Mouse (Mus musculus) olfactory bulb, adult 2 months (tissue): ENCODE data around the gene Fbxo33.

Experiments used
- CTCF ChIP-seq: fragments of 200-500 bp; IDR thresholded peaks from 2 replicates; pipeline ENCODE4 v1.5.1; 2012; ENCODE audit warnings: low read depth, mild to moderate bottlenecking, low read length, moderate library complexity; ENCODE audit not compliant: insufficient read depth
- POLR2A ChIP-seq: fragments of 200-500 bp; IDR thresholded peaks from 2 replicates; pipeline ENCODE4 v1.6.1; 2012; ENCODE audit warnings: mild to moderate bottlenecking, low read depth, low read length, moderate library complexity; ENCODE audit not compliant: insufficient read depth

DNA sequence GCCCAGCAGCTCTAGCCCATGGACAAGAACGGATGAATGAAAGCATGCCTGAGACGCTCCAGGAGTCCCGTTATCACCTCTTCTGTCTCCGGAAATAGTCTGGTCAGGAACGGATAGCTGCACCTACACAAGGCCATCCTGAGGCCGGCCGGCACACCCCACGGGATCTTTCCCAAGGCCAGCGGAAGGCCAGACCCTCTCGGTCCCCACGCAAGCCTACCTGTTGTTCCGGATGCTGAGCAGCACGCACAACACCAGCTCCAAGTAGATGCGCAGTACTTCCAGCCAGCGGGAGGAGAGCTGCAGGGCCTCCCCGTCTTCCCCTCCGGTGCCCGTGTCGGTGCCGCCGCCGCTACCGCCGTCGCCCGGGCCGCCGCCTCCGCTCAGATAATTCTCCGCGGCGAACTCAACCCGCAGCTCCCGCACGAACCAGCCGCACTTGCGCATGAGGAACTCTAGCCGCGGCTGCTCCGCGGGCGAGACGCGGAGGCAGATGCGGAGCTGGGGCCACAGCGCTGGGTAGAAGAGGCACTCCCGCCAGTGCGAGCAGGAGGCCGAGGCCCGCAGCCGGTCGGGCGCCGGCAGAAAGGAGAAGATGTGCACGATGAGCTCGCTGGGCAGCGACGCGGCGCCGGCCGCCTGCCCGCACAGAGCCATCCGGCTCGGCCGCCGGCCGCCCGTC, 744 bp downstream of the Fbxo33 start:
- TF ChIP-seq CTCF (no peak), POLR2A (no peak)
